Mouse (Mus musculus) C2C12 (cell line): ENCODE measurements around the gene Emp3. TPM values are rescaled to one million over a fixed set of nuclear protein-coding genes. Genes with fewer than 3 reads are reported as not detected.

Experiments used
- H3K27me3 ChIP-seq: one replicate; pipeline ENCODE4 v1.6.1; 2011; ENCODE audit not compliant: control insufficient read depth, insufficient read depth, insufficient read length
- H3K36me3 ChIP-seq: one replicate; pipeline ENCODE4 v1.6.1; 2011; ENCODE audit not compliant: control insufficient read depth, insufficient read depth
- H3K4me3 ChIP-seq: one replicate; pipeline ENCODE4 v1.5.1; 2011; ENCODE audit warnings: mild to moderate bottlenecking, control low read depth; ENCODE audit not compliant: poor library complexity, insufficient read depth, severe bottlenecking
- H3K79me2 ChIP-seq: one replicate; pipeline ENCODE4 v1.6.1; 2011; ENCODE audit not compliant: control insufficient read depth, insufficient read depth
- H3K79me3 ChIP-seq: one replicate; pipeline ENCODE4 v1.6.1; 2011; ENCODE audit warnings: low read depth, control low read depth
- H3ac ChIP-seq: one replicate; pipeline ENCODE3; 2011; ENCODE audit warnings: low read depth; ENCODE audit not compliant: control insufficient read depth, insufficient read length
- CEBPB ChIP-seq: IDR thresholded peaks from one replicate; pipeline ENCODE4 v1.6.1; 2011; ENCODE audit warnings: low read depth, mild to moderate bottlenecking, control low read depth, moderate library complexity
- CTCF ChIP-seq: IDR thresholded peaks from one replicate; pipeline ENCODE4 v1.5.1; 2011; ENCODE audit not compliant: control insufficient read depth, insufficient read depth, insufficient read length
- FOSL1 ChIP-seq: IDR thresholded peaks from one replicate; pipeline ENCODE4 v1.8.0; 2011; ENCODE audit warnings: mild to moderate bottlenecking, low read length; ENCODE audit not compliant: poor library complexity, insufficient read depth, severe bottlenecking
- MAX ChIP-seq: IDR thresholded peaks from one replicate; pipeline ENCODE4 v1.6.1; 2011; ENCODE audit warnings: mild to moderate bottlenecking, control low read depth
- MYOD1 ChIP-seq: IDR thresholded peaks from one replicate; pipeline ENCODE4 v1.6.1; 2011; ENCODE audit warnings: low read depth; ENCODE audit not compliant: control insufficient read depth, insufficient read length
- MYOG ChIP-seq: IDR thresholded peaks from one replicate; pipeline ENCODE4 v1.6.1; 2011; ENCODE audit not compliant: control insufficient read depth, insufficient read length; ENCODE audit errors: extremely low read depth
- USF1 ChIP-seq: IDR thresholded peaks from one replicate; pipeline ENCODE4 v1.6.1; 2011; ENCODE audit warnings: low read depth, mild to moderate bottlenecking, control low read depth, moderate library complexity
- polyA plus RNA-seq: library from polyadenylated mRNA; unstranded; fragments of >200 nt; fragmentation: generic; extraction: Trizol; gene quantifications from one replicate; pipeline ENCODE4 v1.2.1, GENCODE M21; 2012; ENCODE audit warnings: missing spikeins

Gene Emp3
- polyA plus RNA-seq, 1 experiment = 705 TPM

DNA sequence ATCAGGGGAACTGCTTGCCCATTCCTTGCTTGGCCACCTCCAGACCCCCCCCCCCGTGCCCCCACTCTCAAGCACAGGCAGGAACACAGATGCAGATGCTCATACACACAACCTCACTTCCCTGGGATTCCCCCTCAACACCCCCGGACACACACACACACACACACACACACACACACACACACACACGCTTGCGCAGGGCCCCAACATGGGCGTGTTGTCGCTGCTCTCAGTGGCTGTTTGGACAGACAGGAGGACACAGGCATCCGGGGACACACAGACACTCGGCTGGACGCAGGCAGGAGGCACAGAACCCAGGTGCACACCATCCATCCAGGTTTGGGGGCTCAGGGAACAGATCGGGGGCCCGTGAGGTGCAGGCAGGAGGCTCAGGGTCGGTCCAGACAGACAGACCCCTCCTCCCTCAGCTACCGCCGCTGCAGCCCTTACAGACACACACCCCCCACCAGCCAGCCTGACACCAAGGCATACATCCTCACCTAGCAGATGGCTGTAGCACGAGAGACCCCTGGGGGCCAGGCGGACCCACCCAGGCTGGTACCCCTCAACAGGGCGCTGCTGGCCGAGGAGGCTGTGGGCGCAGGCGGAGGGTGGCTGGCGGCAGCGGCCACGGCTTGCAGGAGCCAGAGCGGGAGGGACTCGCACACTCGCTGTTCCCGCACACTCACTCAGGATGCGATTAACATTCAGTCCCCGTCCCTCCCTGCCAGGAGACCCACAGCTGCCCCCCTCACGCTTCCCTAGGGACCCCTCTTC, 50.7 kb downstream of the Emp3 start:
- Histone ChIP-seq H3K27me3 (peaks cover 8% of the 10 kb centered on the region), H3K79me2 (peaks cover 28% of the 10 kb centered on the region), H3K36me3 (peaks cover 13% of the 10 kb centered on the region), H3K4me3 (no peak overlapping the region), H3K79me3 (peaks cover 19% of the 10 kb centered on the region), H3ac (no peak overlapping the region)
- TF ChIP-seq USF1 (no peak), FOSL1 (no peak), CEBPB (no peak), CTCF (no peak), MYOG (no peak), MYOD1 (no peak), MAX (no peak)

DNA sequence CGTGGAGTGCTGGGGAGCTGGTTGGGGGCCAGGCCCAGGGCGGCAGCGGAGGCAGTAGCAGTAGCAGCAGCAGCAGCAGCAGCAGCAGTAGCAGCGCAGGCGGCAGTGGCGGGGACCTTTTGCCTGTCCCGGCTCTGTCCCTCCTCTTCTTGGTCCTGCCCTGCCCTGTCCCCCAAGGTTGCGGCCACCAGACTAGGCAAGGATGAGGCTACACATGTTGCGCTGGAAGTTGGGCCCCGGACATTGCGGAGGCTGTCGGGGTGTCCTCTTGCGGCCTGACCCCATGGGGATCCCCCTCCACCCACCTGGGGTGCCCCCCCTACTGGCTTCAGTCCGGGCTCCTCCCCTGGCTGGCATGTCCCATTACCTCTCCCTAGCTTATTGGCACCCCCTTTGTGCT, 51.4 kb downstream of the Emp3 start:
- TF ChIP-seq CTCF = no peak
- no peak for TF ChIP-seq CEBPB
- Histone ChIP-seq H3K79me2 (peaks cover 21% of the 10 kb centered on the region), H3K36me3 (peaks cover 6% of the 10 kb centered on the region), H3ac (no peak overlapping the region), H3K27me3 (peaks cover 8% of the 10 kb centered on the region), H3K79me3 (peaks cover 15% of the 10 kb centered on the region), H3K4me3 (no peak overlapping the region)

DNA sequence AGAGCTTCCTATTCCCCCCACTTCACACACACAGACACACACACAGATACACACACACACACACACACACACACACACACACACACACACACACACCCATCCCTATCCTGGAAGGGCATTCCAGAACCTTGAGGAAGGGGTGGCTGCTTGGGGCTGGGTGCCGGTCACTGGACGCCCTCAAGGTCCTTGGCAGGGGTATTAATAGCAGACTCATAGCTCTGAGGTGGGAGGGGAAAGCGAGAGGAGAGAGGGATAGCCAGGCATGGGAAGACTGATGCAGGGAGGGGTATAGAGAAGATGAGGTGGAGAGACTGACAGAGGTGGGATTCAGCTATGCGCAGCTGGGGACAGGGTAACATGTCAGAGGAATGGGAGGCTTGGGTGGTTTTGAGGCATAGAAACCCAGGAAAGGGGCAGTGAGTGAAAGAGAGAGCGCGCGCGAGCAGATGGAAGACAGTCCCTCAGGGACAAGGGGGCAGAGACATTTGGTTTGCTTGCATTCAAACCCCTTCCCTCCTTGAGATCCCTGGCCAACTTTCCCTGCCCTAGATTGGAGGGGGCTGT, 52.0 kb downstream of the Emp3 start:
- Histone ChIP-seq H3K79me3 (peaks cover 9% of the 10 kb centered on the region), H3K27me3 (peaks cover 8% of the 10 kb centered on the region), H3K4me3 (no peak overlapping the region), H3ac (no peak overlapping the region), H3K79me2 (peaks cover 15% of the 10 kb centered on the region), H3K36me3 (peaks cover under 1% of the 10 kb centered on the region)
- TF ChIP-seq MYOG (no peak), MYOD1 (no peak), CEBPB (no peak), MAX (no peak), FOSL1 (no peak), CTCF (no peak), USF1 (no peak)

Other genes starting within 250 kb of the Emp3 start
- gene Ntn5, start 237.4 kb downstream of the Emp3 start, polyA plus RNA-seq = 0.04 TPM
- 0.18 TPM for gene Sec1, start 227.0 kb downstream of the Emp3 start, polyA plus RNA-seq
- 0.44 TPM for gene Car11, start 221.6 kb downstream of the Emp3 start, polyA plus RNA-seq
- gene Dbp, start 216.3 kb downstream of the Emp3 start, polyA plus RNA-seq = 5.6 TPM
- 4,453 TPM for gene Rpl18, start 205.9 kb downstream of the Emp3 start, polyA plus RNA-seq
- gene Sphk2, start 203.4 kb downstream of the Emp3 start, polyA plus RNA-seq = 16.9 TPM
- gene Fam83e, start 200.2 kb downstream of the Emp3 start, polyA plus RNA-seq = 0.48 TPM
- 0.33 TPM for gene Spaca4, start 195.6 kb downstream of the Emp3 start, polyA plus RNA-seq
- gene Lmtk3, start 137.7 kb downstream of the Emp3 start, polyA plus RNA-seq = 0.27 TPM
- gene Sult2b1, start 136.7 kb downstream of the Emp3 start, polyA plus RNA-seq = 0.13 TPM
- 175 TPM for gene Cyth2, start 106.8 kb downstream of the Emp3 start, polyA plus RNA-seq
- 0.22 TPM for gene Kcnj14, start 96.6 kb downstream of the Emp3 start, polyA plus RNA-seq
- 110 TPM for gene Grwd1, start 90.5 kb downstream of the Emp3 start, polyA plus RNA-seq
- gene Kdelr1, start 48.6 kb downstream of the Emp3 start, polyA plus RNA-seq = 122 TPM
- 1.1 TPM for gene Grin2d, start 43.0 kb downstream of the Emp3 start, polyA plus RNA-seq
- 0.15 TPM for gene Syngr4, start 24.7 kb downstream of the Emp3 start, polyA plus RNA-seq
- gene Tmem143, start 24.5 kb downstream of the Emp3 start, polyA plus RNA-seq = 21.9 TPM
- 2.6 TPM for gene Ccdc114, start 2.7 kb upstream of the Emp3 start, polyA plus RNA-seq
- not detected for gene Abcc6, start 108.9 kb upstream of the Emp3 start, polyA plus RNA-seq
- 67.6 TPM for gene Nomo1, start 112.3 kb upstream of the Emp3 start, polyA plus RNA-seq
- gene Kcnj11, start 179.4 kb upstream of the Emp3 start, polyA plus RNA-seq = not detected